Mouse (Mus musculus) ES-Bruce4 (cell line): ENCODE results near the gene Rabggta. TPM values are rescaled to one million over a fixed set of nuclear protein-coding genes. Genes with fewer than 3 reads are reported as not detected.

Source experiments
- H3K27ac ChIP-seq: 2 replicates; pipeline ENCODE4 v1.5.1; 2012; ENCODE audit warnings: low read length, inconsistent platforms; ENCODE audit not compliant: insufficient read depth
- H3K27me3 ChIP-seq: 2 replicates; pipeline ENCODE4 v1.6.1; 2012; ENCODE audit warnings: mild to moderate bottlenecking, low read length, inconsistent platforms; ENCODE audit not compliant: control insufficient read depth, poor library complexity, insufficient read depth, severe bottlenecking
- H3K36me3 ChIP-seq: 2 replicates; pipeline ENCODE4 v1.6.1; 2012; ENCODE audit warnings: inconsistent platforms, mild to moderate bottlenecking, low read length, moderate library complexity; ENCODE audit not compliant: control insufficient read depth, poor library complexity, insufficient read depth, severe bottlenecking
- H3K4me1 ChIP-seq: one replicate; pipeline ENCODE4 v1.8.1; 2011; ENCODE audit warnings: low read length; ENCODE audit not compliant: control insufficient read depth, insufficient read depth
- H3K4me3 ChIP-seq: 2 replicates; pipeline ENCODE4 v1.5.1; 2011; ENCODE audit warnings: low read depth, mild to moderate bottlenecking, low read length
- H3K9ac ChIP-seq: 2 replicates; pipeline ENCODE4 v1.6.1; 2012; ENCODE audit warnings: low read depth, mild to moderate bottlenecking, inconsistent platforms; ENCODE audit not compliant: poor library complexity, severe bottlenecking
- H3K9me3 ChIP-seq: replicated peaks from 2 replicates; pipeline ENCODE4 v1.6.1; 2012; ENCODE audit warnings: mild to moderate bottlenecking, low read length, inconsistent platforms; ENCODE audit not compliant: control insufficient read depth, poor library complexity, insufficient read depth, severe bottlenecking
- CTCF ChIP-seq: IDR thresholded peaks from one replicate; pipeline ENCODE4 v1.8.1; 2011; ENCODE audit warnings: low read depth, low read length
- EP300 ChIP-seq: IDR thresholded peaks from 2 replicates; pipeline ENCODE4 v1.6.1; 2011; ENCODE audit warnings: low read depth, low read length; ENCODE audit not compliant: insufficient read depth
- POLR2A ChIP-seq: IDR thresholded peaks from one replicate; pipeline ENCODE4 v1.8.1; 2011; ENCODE audit warnings: low read length; ENCODE audit not compliant: insufficient read depth
- polyA plus RNA-seq: library from polyadenylated mRNA; stranded (reverse); fragments of >200 nt; gene quantifications from 2 replicates; pipeline ENCODE4 v1.2.4, GENCODE M21; 2011; ENCODE audit warnings: low read depth; ENCODE audit not compliant: missing spikeins, insufficient read depth, insufficient read length

Rabggta gene
- polyA plus RNA-seq, 1 experiment: 42.5 TPM

GRCm38 (mm10) chr14:55747051-55747847 is 25.2 kb upstream of the Rabggta start:
- H3K36me3 ChIP-seq: peaks cover 38% of the 10 kb centered on the region
- H3K27me3 ChIP-seq: no peaks in the 10 kb centered on the region
- H3K27ac ChIP-seq: no peak overlapping the region
- peak overlapping the region; percentile 58; the same call in 1 of the 2 replicates for H3K9ac ChIP-seq
- H3K9me3 ChIP-seq: no peaks in the 10 kb centered on the region
- no peak overlapping the region; the same call in 1 of the 2 replicates for H3K4me3 ChIP-seq
- TF ChIP-seq POLR2A (no peak), EP300 (no peak), CTCF (no peak)
- no peaks in the 10 kb centered on the region for H3K4me1 ChIP-seq

DNA sequence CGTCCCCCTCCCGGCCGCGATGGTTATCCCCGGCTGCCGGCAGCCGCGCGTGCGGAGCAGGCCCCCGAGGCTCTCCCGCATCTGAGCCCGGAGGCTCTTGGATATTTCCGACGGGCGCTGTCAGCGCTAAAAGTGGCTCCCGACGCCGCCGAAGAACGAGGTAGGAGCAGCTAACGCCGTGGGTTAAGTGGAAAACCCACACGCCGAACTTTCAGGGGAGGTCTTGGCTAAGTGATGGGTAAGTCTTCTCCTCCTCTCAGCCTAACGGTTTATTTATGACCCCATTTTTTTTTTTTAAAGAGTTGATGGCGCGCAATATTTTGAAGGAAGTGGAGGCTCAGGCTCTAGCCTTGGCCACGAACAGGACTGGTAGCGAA is 23.8 kb upstream of the Rabggta start:
- Histone ChIP-seq H3K4me3 (peak overlapping the region; percentile 91), H3K27ac (no peak overlapping the region), H3K4me1 (no peaks in the 10 kb centered on the region), H3K9ac (peak overlapping the region; percentile 58), H3K27me3 (no peaks in the 10 kb centered on the region), H3K36me3 (peaks cover 24% of the 10 kb centered on the region), H3K9me3 (no peaks in the 10 kb centered on the region)
- TF ChIP-seq POLR2A (no peak), EP300 (no peak), CTCF (no peak)

- no peaks in the 10 kb centered on the region for H3K27me3 ChIP-seq
- H3K4me3 ChIP-seq: peak within 1 kb of the TSS; percentile 91
- H3K9me3 ChIP-seq: no peaks in the 10 kb centered on the region
- peak within 1 kb of the TSS; percentile 58 for H3K9ac ChIP-seq
- peak; percentile 39 for TF ChIP-seq POLR2A
- no peak for TF ChIP-seq CTCF
- H3K36me3 ChIP-seq: peaks cover 19% of the 10 kb centered on the region
- no peaks in the 10 kb centered on the region for H3K4me1 ChIP-seq
- no peak within 1 kb of the TSS for H3K27ac ChIP-seq
Observed at GRCm38 (mm10) chr14:55745180-55745860, 23.3 kb upstream of the Rabggta start, which contains the start of the genes Dhrs1 and Nop9. Gene Dhrs1 (minus strand): TSS chr14:55745690. Gene Nop9 (plus strand): TSS chr14:55745693.

GRCm38 (mm10) chr14:55743711-55744110 is 21.6 kb upstream of the Rabggta start:
- TF ChIP-seq CTCF (peak; percentile 97), EP300 (no peak)
- Histone ChIP-seq H3K27me3 (no peaks in the 10 kb centered on the region), H3K36me3 (peaks cover 9% of the 10 kb centered on the region; the same call in 1 of the 2 replicates), H3K4me3 (no peak overlapping the region), H3K9me3 (no peaks in the 10 kb centered on the region), H3K27ac (no peak overlapping the region), H3K9ac (no peak overlapping the region), H3K4me1 (no peaks in the 10 kb centered on the region)

DNA sequence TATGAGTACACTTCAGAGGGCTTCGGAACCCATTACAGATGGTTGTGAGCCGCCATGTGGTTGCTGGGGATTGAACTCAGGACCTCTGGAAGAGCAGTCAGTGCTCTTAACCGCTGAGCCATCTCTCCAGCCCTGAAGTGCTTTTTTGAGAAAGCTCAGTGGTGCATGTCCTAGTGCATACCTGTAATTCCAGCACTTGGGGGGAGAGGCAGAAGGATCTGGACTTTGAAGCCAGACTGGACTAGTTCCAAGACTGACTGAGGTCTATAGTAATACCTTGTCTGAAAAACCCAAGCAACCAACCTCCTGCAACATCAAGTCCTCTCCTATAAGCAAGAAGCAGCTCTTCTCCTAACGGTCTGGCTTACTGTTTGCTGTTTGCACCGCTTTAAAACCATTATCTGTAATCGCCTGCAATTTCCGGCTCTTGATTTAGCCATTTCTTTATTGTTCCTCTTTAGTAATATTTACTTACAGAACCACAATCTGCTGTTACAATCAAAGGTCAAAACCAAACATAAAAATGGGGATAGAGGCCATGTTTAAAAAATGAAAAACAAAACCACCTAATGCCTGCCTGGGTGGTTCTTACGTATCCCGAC is 15.1 kb upstream of the Rabggta start:
- Histone ChIP-seq H3K27me3 (no peaks in the 10 kb centered on the region), H3K4me3 (no peak overlapping the region), H3K27ac (no peak overlapping the region), H3K4me1 (no peaks in the 10 kb centered on the region), H3K9me3 (no peaks in the 10 kb centered on the region), H3K9ac (no peak overlapping the region), H3K36me3 (no peaks in the 10 kb centered on the region; the same call in 1 of the 2 replicates)
- no peak for TF ChIP-seq EP300
- TF ChIP-seq CTCF: no peak
- no peak for TF ChIP-seq POLR2A
